Mouse (Mus musculus) kidney, postnatal 0 days (tissue): ENCODE measurements around the gene Atp11a. TPM values are rescaled to one million over a fixed set of nuclear protein-coding genes. Genes with fewer than 3 reads are reported as not detected.
A peak's percentile ranks its signal among the peaks of the same experiment; 100 is the strongest.

Experiments
- ATAC-seq: fragments of 200-750 bp; cut with Nextera tagmentation; replicated peaks from 2 replicates; pipeline ENCODE4 v1.8.0; 2017; ENCODE audit warnings: low read depth, moderate number of reproducible peaks, moderate TSS enrichment, moderate library complexity; ENCODE audit not compliant: low FRiP score
- DNase-seq: peaks from one replicate; pipeline ENCODE4 v3.0.0-alpha.2; 2016; ENCODE audit warnings: low spot score
- H3K27ac ChIP-seq: fragments of 300-500 bp; sonication (generic); 2 replicates; pipeline ENCODE4 v1.5.1; 2014; ENCODE audit warnings: mild to moderate bottlenecking
- H3K27me3 ChIP-seq: fragments of 300-500 bp; sonication (generic); 2 replicates; pipeline ENCODE4 v1.6.1; 2014; ENCODE audit warnings: low read length, mixed read lengths; ENCODE audit not compliant: insufficient read depth
- H3K36me3 ChIP-seq: fragments of 300-500 bp; sonication (generic); 2 replicates; pipeline ENCODE4 v1.6.1; 2014; ENCODE audit warnings: low read length, mixed read lengths; ENCODE audit not compliant: insufficient read depth
- H3K4me1 ChIP-seq: fragments of 300-500 bp; sonication (generic); replicated peaks from 2 replicates; pipeline ENCODE4 v1.6.1; 2014; ENCODE audit warnings: antibody characterized with exemption, low read length, mixed read lengths; ENCODE audit not compliant: insufficient read depth
- H3K4me2 ChIP-seq: fragments of 300-500 bp; sonication (generic); 2 replicates; pipeline ENCODE4 v1.6.1; 2014; ENCODE audit warnings: mild to moderate bottlenecking, low read length, moderate library complexity, mixed read lengths
- H3K4me3 ChIP-seq: fragments of 300-500 bp; sonication (generic); replicated peaks from 2 replicates; pipeline ENCODE4 v1.5.1; 2014; ENCODE audit warnings: low read depth, low read length
- H3K9ac ChIP-seq: fragments of 300-500 bp; sonication (generic); 2 replicates; pipeline ENCODE4 v1.6.1; 2014; ENCODE audit warnings: low read depth, low read length
- H3K9me3 ChIP-seq: fragments of 300-500 bp; sonication (generic); replicated peaks from 2 replicates; pipeline ENCODE4 v1.6.1; 2016; ENCODE audit warnings: low read length, inconsistent platforms, mixed read lengths
- CTCF ChIP-seq: IDR thresholded peaks from 2 replicates; pipeline ENCODE4 v1.5.1; 2016; ENCODE audit warnings: antibody characterized with exemption, low read depth, mild to moderate bottlenecking, moderate library complexity
- WGBS: fragments of 180-500 bp; shearing (Covaris S2); extraction: QIAGEN DNeasy Blood & Tissue Kit; methylation state at CpG from one replicate; pipeline ENCODE4 v1.1.7; 2014; 5-methylcytosine and 5-hydroxymethylcytosine counted together
- polyA plus RNA-seq: library from polyadenylated mRNA; unstranded; fragments of >200 nt; fragmentation: Nextera tagmentation; extraction: Ambion mirVana; gene quantifications from 2 replicates; pipeline ENCODE4 v1.2.1, GENCODE M21; 2015

Atp11a gene
- polyA plus RNA-seq, 1 experiment from 2014 or later = 24.5 TPM

- Histone ChIP-seq H3K4me2 (no peak overlapping the region), H3K9ac (no peak overlapping the region), H3K27ac (no peak overlapping the region), H3K4me1 (0 out of 2 replicates have a peak, but pooled peaks cover 7% of the 10 kb centered on the region), H3K9me3 (no peaks in the 10 kb centered on the region), H3K4me3 (no peak overlapping the region), H3K27me3 (no peaks in the 10 kb centered on the region), H3K36me3 (no peaks in the 10 kb centered on the region)
- WGBS = 76% methylated on average over 4 of the region's 4 CpGs
- no peak for TF ChIP-seq CTCF
- ATAC-seq (no peak), DNase-seq (no peak)
Measured at GRCm38 (mm10) chr8:12764971-12765370, 8.2 kb downstream of the Atp11a start.

DNA sequence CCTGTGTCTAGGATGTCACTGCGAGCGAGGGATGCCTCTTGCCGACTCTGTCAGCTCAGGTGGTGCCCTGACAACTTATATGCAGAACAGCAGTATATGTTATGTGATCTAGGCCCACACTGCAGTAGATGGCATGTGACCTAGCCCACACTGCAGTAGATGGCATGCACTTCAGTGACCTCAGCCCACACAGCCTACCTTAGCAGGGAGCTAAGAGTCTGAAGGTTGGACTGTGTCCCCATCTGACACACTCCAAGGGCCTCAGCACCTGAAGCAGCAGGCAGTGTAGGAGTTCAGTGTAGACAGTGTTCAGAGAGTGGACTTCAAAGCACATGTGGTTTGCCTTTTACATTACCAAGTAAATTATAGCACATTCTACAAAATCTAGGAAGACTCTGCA is 10.4 kb downstream of the Atp11a start:
- DNase-seq (no peak), ATAC-seq (peak; percentile 66; the same call in 1 of the 2 replicates)
- 87% methylated on average over 3 of the region's 3 CpGs for WGBS
- Histone ChIP-seq H3K4me2 (no peak overlapping the region), H3K27me3 (no peaks in the 10 kb centered on the region), H3K9me3 (no peaks in the 10 kb centered on the region), H3K4me1 (0 out of 2 replicates have a peak, but pooled peaks cover 7% of the 10 kb centered on the region), H3K27ac (no peak overlapping the region), H3K9ac (no peak overlapping the region), H3K4me3 (no peak overlapping the region), H3K36me3 (no peaks in the 10 kb centered on the region)
- TF ChIP-seq CTCF = no peak

GRCm38 (mm10) chr8:12768747-12769146 is 11.9 kb downstream of the Atp11a start:
- WGBS = 72% methylated on average over 6 of the region's 6 CpGs

DNA sequence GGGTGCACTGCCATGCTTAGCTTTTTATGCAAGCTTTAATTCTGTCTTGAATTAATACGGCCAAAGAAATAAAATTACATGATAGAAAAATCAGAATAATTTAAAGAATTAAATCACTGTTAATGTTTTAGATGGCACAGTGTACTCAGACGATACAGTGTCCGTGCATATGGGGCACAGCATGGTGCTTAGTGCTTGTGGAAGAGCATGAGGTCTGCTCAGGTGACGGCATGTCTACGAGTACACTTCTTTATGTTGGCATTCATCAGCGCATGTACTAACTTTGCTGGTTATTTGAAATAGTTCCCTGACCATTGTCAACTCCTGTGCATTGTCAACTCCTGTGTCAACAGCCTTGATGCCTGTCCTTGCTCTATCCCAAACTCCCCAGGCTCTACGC is 12.5 kb downstream of the Atp11a start:
- no peak overlapping the region for H3K9ac ChIP-seq
- no peak overlapping the region for H3K4me3 ChIP-seq
- no peaks in the 10 kb centered on the region for H3K4me1 ChIP-seq
- TF ChIP-seq CTCF = no peak
- H3K36me3 ChIP-seq = no peaks in the 10 kb centered on the region
- H3K4me2 ChIP-seq = no peak overlapping the region
- no peaks in the 10 kb centered on the region for H3K9me3 ChIP-seq
- ATAC-seq = no peak
- H3K27ac ChIP-seq = no peak overlapping the region
- WGBS = 94% methylated on average over 7 of the region's 7 CpGs
- no peak for DNase-seq
- no peaks in the 10 kb centered on the region for H3K27me3 ChIP-seq

More at GRCm38 (mm10) chr8:12768747-12769146, 11.9 kb downstream of the Atp11a start:
- TF ChIP-seq CTCF = no peak
- Histone ChIP-seq H3K4me2 (no peak overlapping the region), H3K9ac (no peak overlapping the region), H3K36me3 (no peaks in the 10 kb centered on the region), H3K9me3 (no peaks in the 10 kb centered on the region), H3K4me3 (no peak overlapping the region), H3K27ac (no peak overlapping the region), H3K27me3 (no peaks in the 10 kb centered on the region), H3K4me1 (0 out of 2 replicates have a peak, but pooled peaks cover under 1% of the 10 kb centered on the region)
- ATAC-seq (no peak), DNase-seq (no peak)

DNA sequence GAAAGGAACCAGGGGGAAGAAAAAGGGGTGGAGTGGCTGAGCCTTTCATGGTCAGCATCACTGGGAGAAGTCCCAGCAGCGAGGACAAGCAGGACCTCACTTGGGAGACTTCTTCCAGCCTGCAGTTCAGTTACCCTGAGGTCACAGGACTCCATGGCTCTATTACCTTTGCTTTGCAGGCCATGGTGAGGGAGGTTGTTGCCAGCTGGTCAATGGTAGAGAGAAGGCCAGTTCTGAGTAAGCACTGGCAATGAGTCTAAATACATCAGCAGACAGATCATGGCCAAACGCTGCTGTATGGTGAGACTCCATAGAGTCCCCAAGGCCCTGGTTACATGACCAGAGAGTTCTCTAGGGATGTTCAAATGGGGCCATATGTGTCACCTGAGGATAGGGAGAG is 15.5 kb downstream of the Atp11a start:
- Histone ChIP-seq H3K27me3 (no peaks in the 10 kb centered on the region), H3K9me3 (no peaks in the 10 kb centered on the region), H3K4me1 (peaks cover 5% of the 10 kb centered on the region; the same call in 1 of the 2 replicates), H3K9ac (no peak overlapping the region), H3K4me2 (no peak overlapping the region), H3K36me3 (no peaks in the 10 kb centered on the region), H3K27ac (no peak overlapping the region), H3K4me3 (no peak overlapping the region)
- no peak for TF ChIP-seq CTCF
- WGBS = 86% methylated on average over 2 of the region's 2 CpGs
- DNase-seq = no peak
- ATAC-seq = no peak

GRCm38 (mm10) chr8:12773914-12774313 is 17.1 kb downstream of the Atp11a start:
- TF ChIP-seq CTCF = no peak
- Histone ChIP-seq H3K4me2 (no peak overlapping the region), H3K36me3 (no peaks in the 10 kb centered on the region), H3K9me3 (no peaks in the 10 kb centered on the region), H3K27ac (no peak overlapping the region), H3K4me1 (peaks cover 5% of the 10 kb centered on the region; the same call in 1 of the 2 replicates), H3K27me3 (no peaks in the 10 kb centered on the region), H3K9ac (no peak overlapping the region), H3K4me3 (no peak overlapping the region)
- WGBS = 59% methylated on average over 4 of the region's 4 CpGs
- no peak for ATAC-seq
- no peak for DNase-seq

- Histone ChIP-seq H3K27ac (no peak overlapping the region), H3K9me3 (no peaks in the 10 kb centered on the region), H3K4me1 (peaks cover 5% of the 10 kb centered on the region; the same call in 1 of the 2 replicates), H3K4me2 (no peak overlapping the region), H3K4me3 (no peak overlapping the region), H3K36me3 (no peaks in the 10 kb centered on the region), H3K27me3 (no peaks in the 10 kb centered on the region), H3K9ac (no peak overlapping the region)
- ATAC-seq = no peak
- TF ChIP-seq CTCF = no peak
- no peak for DNase-seq
- 58% methylated on average over 4 of the region's 4 CpGs for WGBS
Measured at GRCm38 (mm10) chr8:12774872-12775298, 18.1 kb downstream of the Atp11a start.
